Mouse (Mus musculus): ENCODE measurements around the gene Zscan10. TPM values are rescaled to one million over a fixed set of nuclear protein-coding genes. Genes with fewer than 3 reads are reported as not detected.

The Zscan10 gene
- total RNA-seq, 2 experiments from 2014 or later: not detected

- DNase-seq: no peak
- intact Hi-C loops (cut with DNase I): no loop called here
Observed at GRCm38 (mm10) chr17:23644613-23645495, 44.2 kb downstream of the Zscan10 start, which contains the start of gene Mmp25. Gene Mmp25 (minus strand): TSS chr17:23645277.

- DNase-seq: no peak
- intact Hi-C loops (cut with DNase I): no loop called here
Observed at GRCm38 (mm10) chr17:23645894-23646293, 45.2 kb downstream of the Zscan10 start.

DNA sequence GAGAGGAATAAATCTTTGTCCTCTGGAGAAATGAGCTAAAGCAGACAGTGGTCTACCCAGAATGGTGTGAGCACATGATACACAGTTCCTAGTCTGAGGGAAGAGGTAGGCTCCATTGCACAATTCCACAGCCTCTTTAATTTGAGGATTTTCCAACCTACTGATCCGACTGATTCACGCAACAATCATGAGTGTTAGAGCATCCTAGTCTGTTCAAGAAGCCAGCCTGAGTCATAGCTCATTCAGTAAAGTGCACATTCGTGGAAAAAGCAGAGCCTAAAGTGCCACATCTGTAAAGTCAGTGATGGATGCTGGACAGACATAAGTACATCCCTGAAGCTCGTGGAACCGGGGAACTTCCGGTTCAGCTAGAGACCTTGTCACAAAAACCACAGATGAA, 50.7 kb downstream of the Zscan10 start:
- no peak for DNase-seq
- intact Hi-C loops (cut with DNase I): no loop called here

DNA sequence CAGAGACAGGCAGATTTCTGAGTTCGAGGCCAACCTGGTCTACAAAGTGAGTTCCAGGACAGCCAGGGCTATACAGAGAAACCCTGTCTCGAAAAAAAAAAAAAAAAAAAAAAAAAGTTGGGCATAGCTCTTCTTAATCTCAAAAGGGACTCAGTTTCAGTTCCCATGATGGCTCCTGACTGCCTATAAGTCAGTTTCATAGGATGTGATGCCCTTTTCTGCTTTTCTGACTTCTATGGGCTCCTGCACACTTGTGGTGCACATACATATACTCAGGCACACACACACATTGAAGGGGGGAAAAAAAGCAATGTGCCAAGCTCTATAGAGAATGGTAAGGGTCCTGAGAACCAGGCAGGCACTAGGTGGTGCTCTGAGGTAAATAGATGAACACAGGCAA, 52.7 kb downstream of the Zscan10 start:
- DNase-seq: no peak
- intact Hi-C loops (cut with DNase I): no loop called here

DNA sequence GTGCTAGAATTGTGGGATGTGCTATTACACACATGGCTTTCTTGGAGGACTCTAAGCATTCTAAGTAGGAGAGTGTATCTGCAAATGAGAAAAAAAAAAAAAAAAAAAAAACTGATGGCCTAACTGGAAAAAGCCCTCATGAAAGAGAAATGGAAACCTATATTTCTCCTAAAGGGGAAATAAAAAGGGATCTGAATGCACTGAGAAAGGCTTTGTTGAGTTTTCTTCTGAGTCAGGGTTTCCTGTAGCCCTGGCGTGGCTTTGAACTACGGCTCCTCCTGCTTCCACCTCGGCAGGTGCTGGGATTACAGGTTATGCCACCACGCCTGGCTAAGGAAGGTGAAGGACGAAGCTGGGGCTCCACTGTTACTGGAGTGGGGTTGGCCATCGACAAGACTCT, 53.3 kb downstream of the Zscan10 start:
- intact Hi-C loops (cut with DNase I): no loop called here
- DNase-seq: no peak

- no peak for DNase-seq
Observed at GRCm38 (mm10) chr17:23654410-23654809, 53.8 kb downstream of the Zscan10 start.

DNA sequence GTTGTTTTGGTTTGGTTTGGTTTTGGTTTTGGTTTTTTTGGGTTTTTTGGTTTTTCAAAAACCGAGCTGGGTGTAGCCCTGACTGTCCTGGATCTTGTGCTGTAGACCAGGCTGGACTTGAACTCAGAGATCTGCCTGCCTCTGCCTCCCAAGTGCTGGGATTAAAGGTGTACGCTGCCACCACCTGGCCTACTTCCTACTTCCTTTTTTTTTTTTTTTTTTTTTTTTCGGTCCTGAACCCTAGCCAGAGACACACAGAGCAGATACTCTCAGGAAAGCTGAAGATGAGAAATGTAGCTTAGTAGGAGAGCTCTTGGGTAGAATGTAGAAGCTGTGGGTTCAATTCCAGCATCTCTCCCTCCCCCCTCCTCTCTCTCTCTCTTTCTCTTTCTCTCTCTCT, 57.8 kb downstream of the Zscan10 start:
- intact Hi-C loops (cut with DNase I): no loop called here
- DNase-seq: no peak

More at GRCm38 (mm10) chr17:23654410-23654809, 53.8 kb downstream of the Zscan10 start:
- intact Hi-C loops (cut with DNase I): no loop called here

DNA sequence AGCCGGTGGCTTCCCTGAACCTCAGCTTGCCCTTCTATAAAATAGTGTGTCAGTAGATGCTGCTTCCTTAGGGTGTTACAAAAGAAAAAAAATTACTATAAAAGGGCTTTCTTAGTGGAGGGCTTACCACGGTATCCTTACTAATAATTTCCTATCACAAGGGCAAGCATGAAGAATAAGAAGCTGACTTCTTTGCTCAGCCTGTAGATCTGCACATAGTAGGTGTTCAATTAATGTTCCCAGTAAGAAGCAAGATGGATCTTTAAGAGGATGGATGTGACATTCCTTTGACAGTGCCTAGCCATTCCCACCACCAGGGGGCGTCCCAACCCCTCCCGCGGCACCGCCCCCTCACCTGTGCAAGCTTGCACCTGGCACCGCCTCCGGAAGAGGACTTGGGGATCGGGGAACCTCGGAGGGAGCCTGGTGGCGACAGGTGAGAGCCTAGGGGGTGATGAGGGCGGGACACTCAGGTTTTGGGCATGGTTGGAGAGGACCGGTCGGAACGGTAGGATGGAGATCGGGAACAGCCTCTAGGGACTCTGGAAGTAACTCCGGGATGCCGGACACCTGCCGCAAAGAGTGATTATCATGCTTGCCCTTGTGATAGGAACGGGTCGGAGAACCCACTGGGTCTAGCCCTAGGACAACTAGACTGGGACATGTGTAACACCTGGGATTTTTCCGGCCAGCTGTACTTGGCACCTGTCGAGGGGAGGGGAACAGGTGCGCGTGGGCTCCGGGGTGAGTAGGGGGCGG, 59.6 kb downstream of the Zscan10 start, which contains the start of gene Bicdl2:
Bicdl2 (plus strand) TSS at position 390 of the 759 bp plus-strand sequence.
- DNase-seq: no peak
- intact Hi-C loops (cut with DNase I): loop anchor here (2.0 kb wide), 1 partner anchor 47 kb away; no protein-coding TSS in a partner anchor

Other genes with a start within 250 kb of the Zscan10 start
- gene Vmn2r116, start 216.3 kb upstream of the Zscan10 start, total RNA-seq (2021): not detected
- gene Vmn2r117, start 121.2 kb upstream of the Zscan10 start, total RNA-seq (2021): not detected
- gene Zfp213, start 36.6 kb upstream of the Zscan10 start, total RNA-seq (2021): 1 to 10 TPM; 1.8 TPM
- gene Zfp13, start 1.4 kb upstream of the Zscan10 start, total RNA-seq (2021): 1 to 10 TPM; 1.5 to 1.8 TPM
- gene Mmp25, start 44.4 kb downstream of the Zscan10 start, total RNA-seq (2021): not detected
- not detected for gene Bicdl2, start 59.6 kb downstream of the Zscan10 start, total RNA-seq (2021)
- 100 to 1,000 TPM; 125 TPM for gene Hcfc1r1, start 72.7 kb downstream of the Zscan10 start, total RNA-seq (2021)
- 1 to 10 TPM; 7.6 to 9.2 TPM for gene Thoc6, start 73.0 kb downstream of the Zscan10 start, total RNA-seq (2021)
- 10 to 100 TPM; 38.1 to 49.0 TPM for gene Tnfrsf12a, start 76.6 kb downstream of the Zscan10 start, total RNA-seq (2021)
- gene Cldn6, start 78.4 kb downstream of the Zscan10 start, total RNA-seq (2021): not detected
- gene Cldn9, start 83.2 kb downstream of the Zscan10 start, total RNA-seq (2021): not detected
- gene 1520401A03Rik, start 121.9 kb downstream of the Zscan10 start, total RNA-seq (2021): not detected
- under 1 TPM; 0.52 to 0.64 TPM for gene Pkmyt1, start 125.5 kb downstream of the Zscan10 start, total RNA-seq (2021)
- gene Paqr4, start 140.0 kb downstream of the Zscan10 start, total RNA-seq (2021): 1 to 10 TPM; 3.6 to 4.0 TPM
- gene Kremen2, start 145.0 kb downstream of the Zscan10 start, total RNA-seq (2021): not detected
- gene Flywch1, start 170.7 kb downstream of the Zscan10 start, total RNA-seq (2021): 10 to 100 TPM; 34.3 to 38.0 TPM
- gene Flywch2, start 185.2 kb downstream of the Zscan10 start, total RNA-seq (2021): under 1 TPM in 1 of 2 experiments, not detected in 1; 0.46 TPM
- 100 to 1,000 TPM; 153 to 189 TPM for gene Srrm2, start 189.7 kb downstream of the Zscan10 start, total RNA-seq (2021)
- 100 to 1,000 TPM; 270 to 297 TPM for gene Elob, start 228.3 kb downstream of the Zscan10 start, total RNA-seq (2021)
- not detected for gene Prss33, start 235.2 kb downstream of the Zscan10 start, total RNA-seq (2021)
- gene Prss32, start 243.0 kb downstream of the Zscan10 start, total RNA-seq (2021): not detected
- under 1 TPM in 1 of 2 experiments, not detected in 1; 0.37 TPM for gene Prss41, start 243.3 kb downstream of the Zscan10 start, total RNA-seq (2021)

Data from gastrocnemius, postnatal 36 days (tissue).